Mouse (Mus musculus) urinary bladder, postnatal 36 days (tissue): Measurements from ENCODE around the gene Erbb2.

Experiments used
- DNase-seq, 2 experiments: peaks; one replicate each; pipeline ENCODE4 v3.0.0; 2022; ENCODE audit warnings: low spot score in 2 of 2, mixed read lengths in 1 of 2

Gene Erbb2

DNA sequence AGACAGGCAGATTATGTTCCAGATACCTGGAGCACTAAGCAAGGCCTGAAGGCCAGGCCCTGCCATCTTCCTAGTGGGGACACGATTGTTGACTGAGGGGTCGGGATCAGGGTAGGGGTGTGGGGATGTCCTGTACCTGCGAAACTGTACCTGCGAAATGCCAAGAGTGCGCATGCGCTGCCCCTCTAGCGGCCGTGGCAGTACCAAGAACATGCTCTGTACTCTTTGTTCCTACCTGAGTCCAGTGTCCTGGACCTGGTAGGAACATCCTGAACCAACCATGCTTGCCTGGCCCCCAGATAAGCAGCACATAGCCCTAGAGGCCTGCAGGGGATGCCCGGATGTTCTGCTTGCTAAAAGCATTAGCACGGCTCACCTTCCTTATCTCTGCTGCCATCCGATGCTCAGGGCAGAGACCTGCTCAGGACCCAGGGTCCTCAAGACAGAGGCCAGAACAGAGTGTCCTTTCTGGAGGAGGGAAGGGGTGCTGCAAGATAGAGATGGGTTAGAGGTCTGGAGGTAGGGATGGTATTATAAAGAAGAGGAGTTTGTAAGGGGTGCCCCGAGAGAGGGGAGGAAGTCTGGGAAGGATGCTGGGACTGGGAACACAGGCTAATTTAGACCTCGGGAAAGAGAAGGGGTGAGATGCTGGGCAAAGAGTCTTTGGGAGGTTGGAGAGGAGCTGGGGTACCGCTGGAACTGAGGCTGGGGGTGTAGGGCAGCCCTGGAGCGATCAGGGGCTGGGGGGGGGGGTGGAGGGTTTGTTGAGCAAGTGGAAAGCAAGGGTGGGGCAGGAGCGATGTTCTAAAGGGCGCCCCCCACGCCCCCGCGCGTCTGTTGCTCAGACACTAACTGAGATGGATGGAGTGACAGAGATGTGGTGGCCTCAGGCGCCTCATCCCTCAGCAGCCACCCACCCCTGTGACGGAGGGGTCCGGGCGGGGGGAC is 26.4 kb upstream of the Erbb2 start, which contains the start of gene Pnmt:
Gene Pnmt (plus strand): TSS at position 813 of the 948 bp plus-strand sequence.
- no peak for DNase-seq

DNA sequence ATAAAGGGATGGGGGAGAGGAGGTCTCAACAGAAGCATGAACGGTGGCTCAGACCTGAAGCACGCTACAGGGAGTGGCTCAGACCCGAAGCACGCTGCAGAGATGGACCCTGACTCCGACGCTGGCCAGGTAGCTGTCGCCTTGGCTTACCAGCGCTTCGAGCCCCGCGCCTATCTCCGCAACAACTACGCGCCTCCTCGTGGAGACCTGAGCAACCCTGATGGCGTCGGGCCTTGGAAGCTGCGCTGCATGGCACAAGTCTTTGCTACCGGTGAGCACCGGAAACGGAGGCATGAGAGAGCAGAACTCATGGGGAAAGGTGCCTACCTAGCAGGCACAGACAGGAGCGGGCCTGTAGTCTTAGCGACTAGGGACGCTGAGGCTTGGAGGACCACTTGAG is 25.7 kb upstream of the Erbb2 start:
- no peak for DNase-seq

DNA sequence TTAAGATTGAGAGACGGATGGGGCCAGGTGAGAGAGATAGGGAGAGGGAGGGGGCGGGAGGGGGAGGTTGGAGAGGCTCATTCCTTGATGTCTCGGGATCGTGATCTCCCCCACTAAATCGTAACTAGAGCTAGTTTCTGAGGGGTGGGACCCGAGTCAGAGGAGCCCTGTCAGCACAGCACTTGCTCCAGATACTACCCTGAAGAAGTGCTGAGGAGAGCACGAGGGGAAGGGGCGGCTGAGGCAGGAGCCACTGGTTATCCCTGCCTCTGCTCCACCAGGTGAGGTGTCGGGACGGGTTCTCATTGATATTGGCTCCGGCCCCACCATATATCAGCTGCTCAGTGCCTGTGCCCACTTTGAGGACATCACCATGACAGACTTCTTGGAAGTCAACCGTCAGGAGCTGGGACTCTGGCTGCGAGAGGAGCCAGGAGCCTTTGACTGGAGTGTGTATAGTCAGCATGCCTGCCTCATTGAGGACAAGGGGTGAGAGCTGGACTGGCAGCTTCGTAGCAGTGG is 25.2 kb upstream of the Erbb2 start:
- DNase-seq, result no peak

DNA sequence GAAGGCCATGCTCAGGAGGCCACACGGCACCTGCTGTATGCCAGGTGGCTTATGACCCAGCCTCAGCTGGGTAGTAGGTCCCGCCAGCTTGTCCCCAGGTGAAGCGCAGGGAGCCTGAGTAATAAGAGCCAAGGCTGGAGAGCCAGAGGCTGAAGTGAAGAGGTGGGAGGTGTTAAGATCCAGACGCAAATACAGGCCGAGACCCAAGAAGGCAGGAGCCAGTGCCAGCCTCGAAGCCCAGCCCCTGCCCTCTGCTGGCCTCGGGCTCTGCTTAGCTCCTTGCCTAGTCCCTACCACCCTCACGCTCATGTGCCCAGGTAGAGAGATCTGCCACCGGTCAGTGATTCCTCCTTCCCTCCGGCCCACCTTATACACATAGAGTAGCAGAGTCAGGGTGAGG is 24.0 kb upstream of the Erbb2 start:
- no peak for DNase-seq

DNA sequence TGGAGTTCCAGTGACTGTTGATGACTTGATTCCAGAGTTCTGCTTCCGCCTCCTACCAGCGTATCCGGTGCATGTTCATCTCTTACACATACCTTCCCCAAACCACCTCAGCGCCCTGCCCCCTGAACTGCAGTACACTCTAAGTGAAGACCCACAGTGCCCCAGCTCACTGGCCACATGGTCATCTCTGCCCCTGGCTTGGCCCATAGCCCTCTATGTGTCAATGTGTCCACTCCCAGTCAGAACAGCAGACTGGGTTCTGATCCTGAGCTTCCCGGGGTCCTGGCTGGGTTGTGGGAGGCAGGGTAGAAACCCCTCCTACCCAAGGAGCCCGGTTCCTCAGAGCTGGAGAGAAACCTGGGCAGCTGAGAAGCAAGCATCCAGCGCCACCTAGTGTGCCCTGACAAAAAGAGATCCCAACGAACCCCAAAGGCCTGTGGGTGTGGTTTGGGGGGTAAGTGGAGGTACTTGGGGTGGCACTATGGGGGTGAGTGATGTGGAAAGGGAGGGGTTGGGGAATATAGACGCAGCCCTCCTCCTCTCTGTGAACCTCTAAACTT is 23.0 kb upstream of the Erbb2 start:
- DNase-seq, result peak; percentile 28 to 44

DNA sequence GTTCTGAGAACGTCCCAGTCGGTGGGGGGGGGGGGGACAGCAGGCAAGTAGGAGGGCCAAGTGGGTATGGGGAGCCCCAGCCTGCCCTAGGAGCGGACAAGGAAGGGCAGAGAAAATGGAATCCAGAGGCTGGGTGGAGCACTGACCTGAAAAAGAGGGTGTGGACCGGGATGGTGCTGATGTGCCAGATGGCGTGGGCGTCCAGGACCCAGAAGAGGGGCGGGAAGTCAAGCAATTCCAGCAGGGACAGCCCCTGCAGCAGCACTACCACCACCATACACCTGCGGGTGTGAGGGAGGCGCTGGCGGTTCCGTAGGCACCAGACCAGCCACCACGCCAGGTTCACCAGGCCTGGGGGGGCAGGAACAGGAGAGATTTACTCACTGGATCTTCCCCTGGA is 22.1 kb upstream of the Erbb2 start:
- DNase-seq, result no peak

DNA sequence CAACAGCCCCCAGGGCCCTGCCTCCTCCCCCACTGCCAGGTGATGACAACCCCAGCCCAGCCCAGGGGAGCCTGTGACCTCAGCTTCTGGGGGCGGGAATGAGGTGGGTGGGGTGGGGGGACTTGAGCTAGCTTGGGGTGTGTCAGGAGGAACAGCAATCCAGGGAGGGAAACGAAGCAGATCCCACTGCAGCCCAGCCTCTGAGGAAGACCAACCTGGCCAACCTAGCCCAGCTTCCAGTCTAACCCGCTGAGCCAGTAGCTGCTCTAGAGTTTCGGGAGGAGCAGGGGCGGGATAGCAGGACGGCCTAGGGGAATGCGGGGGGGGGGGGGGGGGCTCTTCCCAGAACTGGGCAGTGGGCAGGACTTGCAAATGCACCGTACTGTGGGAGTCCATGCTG is 20.2 kb upstream of the Erbb2 start:
- DNase-seq, result no peak

DNA sequence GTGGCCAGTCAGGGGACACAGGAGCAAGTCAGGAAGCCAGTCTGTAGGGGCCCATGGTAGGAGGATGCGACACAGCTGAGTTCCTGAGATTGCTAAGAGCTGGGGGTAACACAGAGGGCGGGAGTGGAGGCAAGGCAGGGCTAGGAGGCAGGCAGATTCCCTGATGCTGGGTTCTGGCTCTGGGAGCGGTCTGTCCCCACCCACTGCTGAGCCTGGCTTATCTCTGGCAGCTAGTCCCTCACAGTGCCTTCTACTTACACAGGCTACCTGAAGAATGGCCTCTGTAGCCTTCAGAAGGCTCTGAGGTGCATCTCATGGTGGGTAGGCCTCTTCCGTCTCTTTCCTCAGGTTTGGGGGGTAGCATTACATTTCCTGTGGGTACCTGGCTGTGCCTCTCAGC is 19.6 kb upstream of the Erbb2 start:
- DNase-seq, result no peak

DNA sequence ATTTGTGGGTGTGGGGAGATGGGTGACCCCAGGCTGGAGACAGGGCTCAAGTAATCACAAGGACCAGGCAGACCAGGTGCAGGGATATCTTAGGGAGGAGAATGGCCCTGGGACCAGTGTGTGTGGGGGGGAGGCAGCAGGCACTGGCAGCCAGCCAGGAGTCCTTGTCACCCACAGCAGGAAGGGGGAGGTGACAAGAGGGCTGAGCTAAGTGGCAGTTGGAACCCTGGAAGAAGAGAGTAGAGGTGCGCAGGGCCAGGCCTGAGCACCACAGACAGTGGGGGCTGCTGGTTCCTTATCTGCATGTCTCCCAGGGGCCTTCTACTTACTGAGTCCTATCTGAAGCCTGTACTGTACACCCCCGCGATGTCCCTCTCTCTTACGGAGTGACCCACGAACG is 19.0 kb upstream of the Erbb2 start:
- DNase-seq, result no peak

DNA sequence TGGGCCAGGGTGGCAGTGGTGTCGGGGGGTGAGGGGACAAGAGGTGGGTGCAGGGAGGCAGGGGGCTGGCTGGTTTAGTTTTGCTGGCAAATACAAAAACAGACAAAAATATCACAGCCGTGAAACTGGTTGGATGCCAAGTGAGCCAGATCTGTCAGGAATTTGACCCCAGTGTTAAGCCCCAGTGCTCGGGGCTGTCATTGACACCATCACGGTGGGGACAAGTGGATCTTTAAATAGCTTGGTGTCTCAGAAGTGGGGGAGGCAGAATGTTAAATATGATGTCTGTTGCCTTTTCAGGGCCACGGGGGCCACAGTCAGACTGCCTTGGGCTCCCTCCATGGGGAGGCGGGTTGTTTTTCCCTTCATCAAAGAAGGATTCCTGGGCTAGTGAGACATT is 18.0 kb upstream of the Erbb2 start:
- no peak for DNase-seq

DNA sequence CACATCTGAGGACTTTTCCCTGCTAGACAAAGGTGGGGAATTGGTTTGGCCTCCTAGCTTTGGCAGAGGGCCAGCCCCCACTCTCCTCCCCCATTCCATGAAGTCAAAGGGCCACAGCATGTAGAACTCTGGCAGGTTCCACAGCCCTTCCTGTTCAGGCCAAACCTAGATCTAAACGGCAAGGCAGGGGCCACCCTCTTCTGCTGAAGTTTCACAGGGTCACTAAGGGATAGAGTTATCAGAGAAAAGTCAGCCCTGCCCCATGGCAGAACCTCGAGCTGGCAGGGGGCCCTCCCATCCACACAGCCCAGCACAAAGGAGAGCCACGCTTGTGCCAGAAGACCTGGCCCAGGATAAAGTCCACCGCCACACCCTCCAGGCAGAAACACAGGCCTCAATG is 17.2 kb upstream of the Erbb2 start:
- no peak for DNase-seq

DNA sequence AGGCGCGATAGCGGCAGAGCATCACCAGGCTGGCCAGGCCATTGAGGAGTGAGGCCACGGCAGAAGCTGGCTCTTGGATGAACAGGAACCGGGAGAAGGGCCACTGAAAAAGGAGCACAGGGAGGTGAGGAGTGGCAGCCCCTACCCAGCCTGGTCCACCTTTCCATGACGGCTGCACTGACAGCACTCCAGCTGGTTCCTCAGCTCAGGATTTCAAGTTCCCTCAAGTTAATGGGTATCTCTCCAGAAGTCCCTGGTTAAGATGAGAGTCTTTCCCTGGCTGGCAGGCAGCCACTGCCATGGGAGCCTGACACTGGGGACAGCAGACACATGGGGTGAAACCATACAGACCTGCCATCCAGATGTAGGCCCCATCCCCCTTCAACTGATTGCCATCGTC is 14.3 kb upstream of the Erbb2 start:
- no peak for DNase-seq

DNA sequence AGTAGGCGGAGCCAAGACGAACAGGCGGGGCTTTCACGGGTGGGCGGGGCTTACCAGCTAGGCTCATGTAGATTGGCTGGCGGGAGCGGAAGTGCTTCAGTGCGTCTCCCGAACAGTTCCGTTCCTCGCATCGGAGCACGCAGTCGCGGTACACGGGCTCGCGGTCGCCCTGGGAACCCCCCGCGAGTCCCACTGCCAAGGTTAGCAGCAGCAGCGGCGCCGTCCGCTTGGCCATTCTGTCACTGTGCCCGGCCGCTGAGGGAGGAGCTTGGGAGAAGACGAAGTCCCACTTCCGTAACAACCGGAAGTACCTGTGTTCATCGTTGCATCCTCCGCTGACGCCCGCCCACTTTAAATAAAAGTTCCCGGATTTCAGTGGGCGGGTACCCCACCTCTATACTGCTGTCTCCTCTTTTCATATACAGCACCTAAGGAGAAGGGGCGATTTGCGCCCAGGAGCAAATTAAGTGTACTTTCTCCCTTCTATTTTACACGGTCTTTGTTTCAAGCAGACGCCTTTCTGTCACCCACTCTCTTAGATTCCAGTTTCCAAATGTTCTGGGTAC is 12.0 kb upstream of the Erbb2 start, which contains the start of gene Pgap3:
Gene Pgap3 (minus strand): TSS at position 330 of the 566 bp plus-strand sequence.
- peak; percentile 84 for DNase-seq

DNA sequence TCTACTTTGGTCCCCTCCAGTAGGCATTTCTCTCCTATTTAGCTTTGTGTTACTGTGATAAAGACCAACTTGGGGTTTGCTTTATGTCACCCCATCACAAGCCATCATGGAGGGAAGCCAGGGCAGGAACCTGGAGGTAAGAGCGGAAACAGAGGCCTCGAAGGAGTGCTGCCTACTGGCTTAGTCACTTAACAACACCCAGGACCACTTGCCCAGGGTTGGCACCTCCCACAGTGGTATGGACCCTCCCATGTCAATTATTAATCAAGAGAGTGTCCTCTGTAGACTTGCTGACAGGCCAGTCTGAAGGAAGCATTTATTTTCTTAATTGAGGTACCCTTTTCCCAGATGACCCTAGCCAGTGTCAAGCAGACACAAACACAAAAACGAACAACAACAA is 11.5 kb upstream of the Erbb2 start:
- DNase-seq, result no peak

DNA sequence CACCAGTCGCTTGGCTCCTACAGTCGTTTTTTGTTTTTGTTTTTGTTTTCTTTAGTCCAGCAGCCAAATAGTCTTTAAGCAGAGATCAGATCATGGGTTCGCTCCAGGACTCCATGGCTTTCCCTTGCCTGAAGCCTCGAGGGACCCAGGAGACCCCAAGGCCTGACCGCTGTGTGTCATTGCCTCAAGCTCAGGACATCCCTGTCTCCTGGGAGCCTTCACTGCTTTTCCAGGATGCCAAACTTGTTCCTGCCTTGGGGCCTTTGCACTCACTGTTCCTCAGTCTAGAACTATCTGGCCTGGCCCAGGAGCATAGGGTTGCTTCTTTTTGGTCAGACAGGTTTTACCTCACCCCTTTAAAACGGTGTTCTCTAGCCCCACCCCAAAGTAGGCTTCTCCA is 5.6 kb upstream of the Erbb2 start:
- DNase-seq, result no peak

DNA sequence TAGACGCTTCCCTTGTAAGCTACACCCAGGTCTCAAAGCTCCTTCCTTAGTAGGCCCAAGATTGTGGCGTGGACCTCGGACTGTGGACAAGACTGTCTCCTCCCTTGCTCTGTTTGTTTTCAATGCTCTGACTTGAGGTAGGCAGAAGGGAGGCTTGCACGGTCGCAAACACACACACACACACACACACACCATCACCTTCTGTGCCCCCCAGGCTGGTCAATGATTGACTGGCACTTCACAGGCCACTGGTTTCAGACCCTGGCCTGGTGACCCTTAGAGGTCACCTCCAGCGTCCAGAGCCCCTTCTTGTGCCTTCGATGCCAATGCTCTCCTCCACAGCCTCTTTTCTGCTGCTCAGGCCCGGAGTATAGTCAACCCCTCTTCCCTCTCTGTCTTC is 3.4 kb upstream of the Erbb2 start:
- no peak for DNase-seq

DNA sequence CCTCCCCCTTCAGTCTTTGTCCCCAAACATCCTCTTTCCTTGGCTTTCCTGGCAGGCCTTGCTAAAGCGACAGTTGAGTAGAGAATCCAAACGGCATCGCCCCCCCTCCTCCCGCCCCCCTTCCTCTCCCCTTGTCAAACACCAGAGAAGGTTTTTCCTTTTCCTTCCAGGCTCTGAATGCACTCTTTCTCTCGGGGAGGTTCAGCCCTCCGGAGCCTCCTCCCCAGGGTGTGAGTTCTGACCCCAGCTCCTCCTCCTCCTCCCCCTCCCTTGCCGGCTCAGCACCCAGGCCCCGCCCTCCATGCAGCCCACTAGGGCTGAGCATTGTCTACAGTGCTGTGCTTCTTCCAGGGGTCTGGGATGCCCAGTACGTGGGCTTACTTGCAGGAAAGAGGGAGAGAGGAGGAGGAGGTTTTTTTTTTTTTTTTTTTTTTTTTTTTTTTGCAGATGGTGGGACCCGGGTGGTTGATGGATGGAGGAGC is 2.9 kb upstream of the Erbb2 start:
- DNase-seq, result no peak

DNA sequence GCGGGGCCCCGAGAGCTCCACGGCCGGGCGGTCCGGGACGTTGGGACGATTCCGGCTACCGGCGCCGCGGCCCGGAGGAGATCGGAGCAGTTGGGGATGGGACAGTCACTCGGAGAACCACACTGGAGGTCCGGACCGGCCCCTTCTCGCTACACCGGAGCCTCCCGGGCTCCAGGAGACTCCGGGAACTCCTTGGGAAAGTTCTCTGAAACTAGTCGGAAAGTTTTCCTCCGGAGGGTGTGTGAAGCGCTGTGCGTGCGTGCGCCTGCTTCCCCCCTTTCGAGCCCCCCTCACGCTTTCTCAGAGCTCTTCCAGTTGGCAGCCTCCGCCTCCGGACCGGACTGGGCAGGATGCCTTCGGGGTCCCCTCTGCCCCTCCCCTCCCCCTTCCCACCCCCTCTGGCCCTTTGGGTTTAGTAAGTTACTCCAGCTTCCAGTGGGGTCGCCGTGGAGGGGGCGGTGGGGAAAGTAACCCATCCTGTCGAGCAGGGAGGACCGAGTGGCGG is 579 bp downstream of the Erbb2 start:
- no peak for DNase-seq

DNA sequence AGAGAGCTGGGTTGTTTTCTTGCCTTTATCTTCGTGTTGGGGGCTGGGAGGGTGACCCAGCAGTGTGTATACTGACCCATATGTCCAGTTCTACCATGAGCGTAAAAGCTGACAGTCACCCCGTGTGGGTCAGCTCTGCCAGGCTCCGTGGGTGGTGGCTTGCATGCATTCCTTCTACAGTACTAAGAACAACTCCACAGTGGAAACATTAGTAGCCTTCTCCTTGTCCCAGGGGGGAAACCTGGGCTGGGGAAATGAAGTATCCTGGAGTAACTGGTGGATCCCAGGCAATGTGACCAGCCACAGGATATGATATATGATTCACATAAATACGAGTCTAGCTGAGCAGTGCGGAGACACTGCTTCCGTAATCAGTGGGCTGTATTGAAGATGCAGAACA is 1.5 kb downstream of the Erbb2 start:
- DNase-seq, result no peak

DNA sequence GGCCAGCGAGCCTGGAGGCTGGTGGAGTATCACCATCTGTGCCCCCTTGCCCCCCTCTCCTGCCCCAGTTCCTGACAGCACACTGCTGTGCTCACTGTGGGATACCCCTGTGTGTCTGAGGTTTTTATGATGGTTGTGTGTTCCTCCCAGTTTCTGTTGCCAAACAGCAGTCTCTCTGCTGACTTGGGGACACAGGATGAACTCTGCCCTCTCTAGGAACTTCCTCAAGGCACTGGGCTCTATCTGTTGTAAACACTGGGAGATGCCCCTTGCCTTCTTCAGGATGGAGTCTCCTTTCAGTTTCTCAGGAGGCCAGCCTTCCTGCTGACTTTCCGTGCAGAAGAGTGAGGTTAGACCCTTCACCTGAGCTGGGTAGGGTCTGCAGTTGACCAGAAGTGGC is 1.9 kb downstream of the Erbb2 start:
- DNase-seq, result no peak

DNA sequence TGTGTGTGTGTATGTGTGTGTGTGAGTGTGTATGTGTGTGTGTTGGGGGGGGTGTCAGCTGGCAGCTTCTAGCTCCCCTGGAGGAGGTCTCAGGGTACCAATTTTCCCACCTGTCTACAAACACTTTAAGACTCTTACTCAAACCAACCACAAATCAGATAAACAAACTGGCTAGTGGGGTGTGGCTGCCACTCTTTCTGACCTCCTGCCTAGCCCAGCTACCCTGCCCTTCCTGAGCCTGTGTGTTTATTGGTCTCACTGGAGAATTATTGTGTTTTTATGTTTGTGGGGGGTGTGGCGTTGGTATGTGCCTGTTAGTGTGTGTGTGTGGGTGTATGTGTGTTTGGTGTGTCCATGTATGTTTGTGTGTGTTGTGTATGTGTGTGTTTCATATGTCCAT is 4.8 kb downstream of the Erbb2 start:
- DNase-seq, result peak in 1 of 2 experiments; percentile 32

DNA sequence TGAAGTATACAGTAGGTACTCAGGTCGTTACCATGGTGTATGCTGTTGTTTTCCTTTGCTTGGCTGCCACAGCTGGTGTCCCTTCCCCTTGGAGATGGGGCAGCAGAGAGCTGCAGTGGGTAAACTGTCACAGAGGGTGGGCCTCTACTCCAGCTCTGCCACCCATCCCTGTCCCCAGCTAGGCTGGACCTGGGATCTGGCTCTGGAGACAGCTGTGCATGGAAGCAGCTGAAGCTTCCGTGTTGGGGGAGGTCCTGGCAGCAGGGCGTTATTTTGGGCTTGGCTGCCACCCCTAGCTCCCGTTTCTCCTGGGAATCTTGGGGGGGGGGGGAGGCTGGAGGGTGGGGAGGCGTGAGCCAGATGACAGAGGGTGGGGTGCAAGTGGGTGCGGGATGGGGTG is 6.0 kb downstream of the Erbb2 start:
- DNase-seq, result no peak
